Mouse (Mus musculus): ENCODE results near the gene Ankrd61.

- TF ChIP-seq CTCF (IDR thresholded peaks at IDR 0.05; ENCODE audit: low read depth) (no peak), EP300 (IDR thresholded peaks at IDR 0.05; ENCODE audit: low read depth) (no peak)
Measured at GRCm38 (mm10) chr5:143918120-143918519, 20.6 kb upstream of the Ankrd61 start.

All from liver, embryonic 14.5 days (tissue).